Mouse (Mus musculus): ENCODE measurements at regions not wholly inside any gene's neighbourhood (a gene's known extent, or its start where the extent isn't known, plus 50 kb on each side); places are given as distances from the start of the nearest gene placed in this dataset.

DNA sequence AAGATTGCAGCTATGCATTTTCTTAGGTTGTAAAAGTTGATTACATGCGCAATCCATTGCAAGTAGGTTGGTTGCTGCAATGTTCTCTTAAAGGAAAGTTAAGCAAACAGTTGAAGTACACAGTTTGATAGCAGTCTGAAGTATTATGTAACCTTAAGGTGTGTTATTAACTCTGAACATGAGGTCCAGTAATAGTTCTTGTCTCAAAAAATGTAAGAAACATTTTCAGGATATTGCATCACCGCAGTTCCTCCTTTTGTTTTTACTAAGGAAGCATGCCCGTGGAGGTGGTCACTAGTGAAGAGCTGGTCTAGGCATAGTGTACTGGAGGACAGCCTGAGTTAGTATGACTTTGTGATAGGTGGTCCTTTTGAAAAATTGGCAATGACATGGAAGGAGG is 339.4 kb upstream of the Cldn34d start:
- peak; percentile 87 for ATAC-seq (ENCODE audit: poor library complexity, severe bottlenecking)

GRCm38 (mm10) chrX:76938315-76938714 is 335.6 kb upstream of the Cldn34d start:
- ATAC-seq (ENCODE audit: poor library complexity, severe bottlenecking): no peak
